Mouse (Mus musculus) kidney, postnatal 4 days (tissue): Measurements from ENCODE around the gene Gm20388.

Experiments used
- DNase-seq, 2 experiments: peaks; one replicate each; pipeline ENCODE4 v3.0.0; 2021; ENCODE audit warnings: mixed read lengths in 2 of 2

Gm20388 gene

DNA sequence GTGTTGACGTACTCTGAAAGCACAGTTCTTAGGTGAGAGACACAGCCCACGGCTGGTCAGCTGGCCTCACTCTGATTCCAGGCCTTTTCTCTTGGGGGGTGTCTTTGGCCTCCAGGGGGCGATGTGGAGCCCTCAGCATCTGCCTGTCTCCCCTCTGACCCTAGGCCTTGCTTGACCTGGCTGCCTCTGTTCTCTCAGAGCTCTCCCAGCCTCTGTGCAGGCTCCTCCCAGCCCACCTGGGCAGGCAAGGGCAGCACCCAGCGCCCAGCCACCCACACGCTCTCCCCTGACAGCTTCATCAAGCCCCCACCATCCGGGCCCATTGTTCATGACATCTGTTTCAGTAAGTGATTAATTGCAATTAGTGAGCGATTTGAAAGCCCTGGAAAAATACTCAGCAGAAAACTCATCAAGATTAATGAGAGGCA lies 494.0 kb downstream of the Gm20388 start:
- peak; percentile 75 to 79 for DNase-seq

DNA sequence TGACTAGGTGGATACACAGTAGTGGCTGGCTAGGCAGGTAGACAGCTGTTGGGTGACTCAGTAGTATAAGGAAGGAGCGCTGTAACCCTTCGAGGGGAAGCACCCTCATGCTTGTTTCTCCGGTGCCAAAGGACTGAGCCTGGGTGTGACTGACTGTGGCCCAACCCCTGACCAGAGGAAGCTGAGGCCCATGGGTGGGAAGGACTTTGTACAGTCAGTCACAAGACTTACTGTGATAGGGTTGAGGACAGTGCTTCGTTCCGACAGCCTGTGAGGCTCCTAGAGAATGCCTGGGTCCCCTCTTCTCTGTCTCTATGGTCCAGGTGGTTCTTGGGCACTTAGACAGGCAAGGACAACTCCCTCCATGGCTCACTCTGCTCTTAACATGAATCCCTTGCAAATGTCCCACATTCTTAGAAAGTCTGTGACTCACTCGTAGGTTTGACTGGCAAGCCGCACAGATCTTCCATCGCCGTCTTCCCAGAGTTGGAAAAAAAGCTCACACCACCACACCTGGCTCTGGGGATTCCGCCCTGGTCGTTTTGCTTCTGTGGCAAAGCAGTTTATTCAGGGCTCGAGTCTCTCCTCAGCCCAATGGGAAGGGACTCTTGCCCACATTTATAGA lies 495.5 kb downstream of the Gm20388 start:
- no peak for DNase-seq

DNA sequence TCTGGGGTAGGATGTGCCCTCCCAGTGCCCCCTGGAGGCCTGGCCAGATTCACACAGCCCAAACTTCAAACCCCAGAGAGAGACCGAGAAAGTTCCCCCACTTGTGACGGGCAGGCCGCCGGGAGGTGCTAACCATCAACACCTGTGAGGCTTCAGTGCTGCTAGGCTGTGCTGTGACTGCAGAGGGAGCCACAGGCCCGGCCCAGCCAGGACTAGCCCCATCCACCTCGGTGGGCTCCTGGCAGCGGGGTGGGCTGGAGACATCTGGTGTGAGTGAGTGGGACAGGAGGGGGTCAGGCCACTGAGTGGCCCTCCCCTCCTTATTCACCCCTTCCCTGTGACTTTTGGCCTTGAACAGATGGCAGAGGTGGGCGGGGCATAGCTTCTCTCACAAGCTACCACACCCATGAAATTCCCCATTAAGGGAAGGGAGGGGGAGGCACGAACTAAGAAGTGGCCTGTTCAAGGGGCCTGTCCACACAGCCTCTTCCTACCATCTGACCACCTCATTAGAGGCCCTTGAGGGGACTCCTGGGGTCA lies 497.1 kb downstream of the Gm20388 start:
- DNase-seq: peak; percentile 66 to 79

DNA sequence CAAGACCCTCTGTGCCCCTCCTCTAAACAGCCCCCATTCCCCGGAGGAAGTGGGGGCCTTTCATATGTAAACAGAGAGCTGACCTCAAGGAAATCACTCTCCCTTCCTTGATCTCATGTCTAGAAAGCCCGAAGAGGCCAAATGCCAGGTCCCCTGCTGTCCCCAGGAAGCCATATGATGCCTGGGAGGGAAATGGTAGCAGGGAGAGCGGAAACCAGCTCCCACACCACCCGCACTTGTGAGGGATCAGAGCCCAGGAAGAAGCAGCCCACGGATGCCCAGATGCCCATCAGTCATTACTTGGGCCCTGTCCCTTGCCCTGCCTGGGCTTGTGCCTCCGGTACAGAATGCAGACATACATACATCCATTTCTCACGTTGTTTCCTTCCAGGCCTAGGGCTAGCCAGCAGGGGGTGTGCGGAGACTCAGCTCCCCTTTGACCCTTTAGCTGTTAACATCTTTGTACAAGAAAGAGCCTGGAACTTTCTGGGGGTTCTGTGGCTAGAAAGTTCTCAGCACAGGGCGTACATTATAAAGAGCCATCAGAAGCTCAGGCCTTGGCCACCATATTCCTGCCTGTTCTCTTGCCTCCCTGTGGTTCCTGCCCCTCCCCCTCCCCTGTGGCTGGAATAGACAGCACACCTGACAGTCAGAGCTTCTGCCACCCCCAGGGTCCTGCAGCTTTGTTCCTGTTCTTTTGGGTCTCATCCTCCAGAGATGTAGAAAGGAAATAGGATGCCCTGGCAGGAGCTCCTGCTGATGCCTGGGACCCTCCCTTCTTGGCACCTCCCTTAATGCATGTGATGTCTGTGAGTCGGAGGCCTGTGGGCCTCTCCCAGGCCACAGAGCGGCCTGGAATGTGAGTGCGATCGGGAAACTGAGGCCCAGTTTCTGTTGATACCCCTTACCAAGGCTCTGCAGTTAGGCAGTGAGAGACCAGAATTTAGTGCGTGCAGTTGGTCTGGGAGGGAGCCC lies 497.9 kb downstream of the Gm20388 start:
- DNase-seq: peak in 1 of 2 experiments; percentile 47

DNA sequence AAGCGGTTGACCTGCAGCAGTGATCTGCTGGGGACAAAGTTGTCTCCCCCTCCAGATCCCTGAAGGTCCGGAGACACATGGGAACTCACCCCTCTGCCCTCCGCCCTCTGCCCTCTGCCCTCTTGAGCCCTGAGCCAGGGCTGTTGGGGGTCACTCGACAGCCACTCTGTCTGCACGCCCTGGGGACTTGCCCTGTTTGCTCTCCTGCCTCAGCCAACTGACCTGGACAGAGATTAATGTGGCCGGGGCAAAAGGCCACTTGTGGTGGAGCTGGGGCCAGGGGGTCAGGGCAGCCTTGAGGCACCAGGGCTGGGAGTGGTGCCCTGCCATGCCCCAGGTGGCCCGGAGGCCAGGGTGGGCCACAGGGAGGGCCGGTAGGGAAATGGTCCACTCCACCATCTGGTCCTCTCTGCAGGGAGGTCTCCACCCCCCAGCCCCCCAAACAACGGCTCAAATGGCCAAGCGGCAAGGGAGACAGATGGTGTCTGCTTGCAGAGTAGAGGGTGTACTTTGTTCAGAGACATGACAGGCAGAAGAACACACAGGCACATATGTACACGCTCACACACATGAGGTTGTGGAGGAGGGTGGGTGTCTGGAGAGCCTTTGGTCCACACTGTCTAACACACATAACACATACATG lies 498.9 kb downstream of the Gm20388 start:
- DNase-seq: no peak

- no peak for DNase-seq
Measured at GRCm38 (mm10) chr8:120411059-120411458, 500.4 kb downstream of the Gm20388 start.

GRCm38 (mm10) chr8:120411862-120412261 lies 501.2 kb downstream of the Gm20388 start:
- no peak for DNase-seq

GRCm38 (mm10) chr8:120412357-120412756 lies 501.7 kb downstream of the Gm20388 start:
- DNase-seq: no peak

DNA sequence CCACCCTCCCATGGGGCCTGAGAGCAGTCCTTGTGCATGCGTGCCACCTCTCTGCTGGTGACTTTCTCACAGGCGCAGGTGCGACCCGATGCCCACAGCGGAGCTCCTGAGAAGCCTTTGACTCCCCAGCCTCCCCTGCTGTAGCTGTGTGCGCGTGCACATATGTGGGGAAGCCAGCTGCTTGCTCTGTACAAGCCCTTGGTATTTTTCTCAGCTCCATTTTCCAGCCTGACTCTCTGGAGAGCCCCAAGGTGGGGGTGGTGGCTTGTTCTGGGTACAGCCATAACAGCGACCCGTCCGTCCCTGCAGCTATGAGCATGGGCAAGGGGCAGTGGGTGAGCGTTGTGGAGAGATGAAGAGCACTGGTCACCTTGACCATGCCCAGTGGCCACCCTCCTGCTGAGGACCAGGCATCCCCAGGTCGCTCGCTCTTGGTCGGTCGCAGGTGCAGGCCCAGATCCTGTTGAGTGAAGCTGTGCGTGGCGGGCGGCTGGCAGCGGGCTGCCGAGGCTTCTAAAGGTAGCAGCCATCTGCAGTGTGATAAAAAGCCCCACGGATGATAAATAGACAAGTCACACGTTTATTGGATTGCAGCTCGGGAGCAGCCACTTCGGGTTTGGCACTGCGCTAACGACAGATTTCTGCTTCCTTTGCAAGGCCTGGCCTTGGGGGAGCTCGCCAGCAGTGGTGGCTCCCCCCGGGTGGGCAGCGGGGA lies 502.4 kb downstream of the Gm20388 start:
- no peak for DNase-seq

DNA sequence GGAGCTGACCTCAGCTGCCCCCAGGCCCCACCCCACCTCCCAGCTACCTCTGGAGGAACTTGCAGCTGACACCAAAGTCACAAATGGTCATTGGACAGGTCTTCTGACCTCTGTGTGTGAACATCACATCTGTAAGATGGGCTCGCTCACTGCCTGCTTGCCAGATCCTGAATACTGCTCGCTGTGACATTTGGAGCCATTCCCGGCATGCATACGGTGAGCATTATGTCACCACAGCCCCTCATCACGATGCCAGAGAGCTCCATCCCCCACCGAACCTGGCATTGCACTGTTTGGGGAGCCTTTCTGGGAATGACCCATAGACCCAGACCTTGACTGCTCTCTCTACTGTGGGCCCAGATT lies 503.0 kb downstream of the Gm20388 start:
- no peak for DNase-seq

GRCm38 (mm10) chr8:120414216-120414615 lies 503.6 kb downstream of the Gm20388 start:
- no peak for DNase-seq

GRCm38 (mm10) chr8:120415474-120415873 lies 504.8 kb downstream of the Gm20388 start:
- no peak for DNase-seq

DNA sequence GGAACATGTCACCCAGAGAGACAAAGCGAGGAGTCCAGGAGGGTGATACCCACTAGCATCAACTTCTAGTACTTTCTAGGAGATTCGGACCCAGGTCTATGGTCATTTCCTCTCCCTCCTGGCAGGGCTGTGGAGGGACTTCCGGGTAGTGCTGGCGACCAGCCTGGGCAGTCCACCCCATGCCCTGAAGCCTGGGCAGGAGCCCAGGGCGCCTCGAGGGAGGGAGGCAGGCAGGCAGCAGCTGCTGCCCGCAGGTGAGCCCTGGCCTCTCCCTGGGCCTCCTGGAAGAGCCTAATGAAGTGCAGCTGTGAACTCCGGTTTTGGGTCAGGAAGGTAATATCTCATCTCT lies 505.5 kb downstream of the Gm20388 start:
- DNase-seq: peak in 1 of 2 experiments; percentile 62

DNA sequence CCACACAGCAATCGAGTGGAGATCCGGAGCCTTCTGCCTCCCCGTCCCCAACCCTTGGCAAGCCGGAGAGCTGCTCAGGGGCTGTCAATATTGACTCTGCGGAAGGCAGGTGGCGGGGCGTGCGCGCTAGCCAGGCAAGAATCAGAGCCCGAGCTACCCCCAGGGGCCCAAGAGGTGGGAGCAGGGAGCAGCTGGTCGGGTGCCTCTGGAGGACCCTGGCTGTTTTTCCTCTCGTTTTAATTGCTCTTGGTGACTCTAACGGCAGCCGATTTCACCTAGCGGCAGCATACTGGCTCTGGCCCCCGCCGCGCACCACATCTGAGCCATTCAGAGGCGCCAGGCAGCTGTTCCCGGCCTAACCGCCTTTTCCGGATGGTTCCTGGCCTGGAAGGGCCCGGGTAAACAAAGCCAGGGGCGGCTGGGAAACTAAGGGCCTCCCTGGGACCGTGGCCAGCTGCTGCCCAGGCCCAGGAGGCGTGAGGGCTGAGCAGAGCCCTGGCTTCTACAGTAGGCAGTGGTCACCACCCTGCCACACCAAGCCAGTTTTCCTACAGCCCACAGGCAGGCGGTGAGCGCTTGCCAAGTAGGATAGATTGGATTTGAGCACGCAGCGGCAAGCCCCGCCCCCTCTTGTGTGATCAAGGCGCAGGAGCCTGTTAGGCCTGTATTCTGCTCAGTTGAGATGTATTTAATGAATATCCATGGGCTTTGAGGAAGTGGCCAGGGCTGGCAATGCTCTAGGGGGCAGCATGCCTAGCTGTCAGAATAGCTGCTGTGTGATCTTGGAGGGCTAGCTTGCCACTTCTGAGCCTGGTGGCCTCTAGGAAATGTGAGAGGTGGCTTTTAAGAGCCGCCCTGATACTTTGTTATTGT lies 506.1 kb downstream of the Gm20388 start:
- DNase-seq: peak; percentile 85 to 92

DNA sequence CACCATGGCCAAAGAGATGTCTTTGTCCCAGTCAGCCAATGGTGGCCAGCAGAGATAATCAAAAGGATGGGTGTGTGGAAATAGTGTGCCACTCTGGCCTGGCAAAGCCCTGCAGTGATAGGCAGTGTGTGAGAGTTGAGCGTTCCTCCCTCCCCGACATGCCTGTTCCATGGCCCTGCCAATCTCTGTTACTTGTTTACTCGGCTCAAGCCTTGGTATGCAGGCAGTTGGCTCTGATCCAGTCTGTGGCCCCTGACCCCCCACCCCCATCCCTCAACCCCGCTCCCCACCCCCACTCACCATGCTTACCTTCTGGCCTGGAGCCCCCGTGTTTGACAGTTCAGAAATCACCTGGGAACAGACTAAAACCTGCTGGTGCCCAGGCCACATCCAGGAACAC lies 507.5 kb downstream of the Gm20388 start:
- DNase-seq: peak in 1 of 2 experiments; percentile 46

DNA sequence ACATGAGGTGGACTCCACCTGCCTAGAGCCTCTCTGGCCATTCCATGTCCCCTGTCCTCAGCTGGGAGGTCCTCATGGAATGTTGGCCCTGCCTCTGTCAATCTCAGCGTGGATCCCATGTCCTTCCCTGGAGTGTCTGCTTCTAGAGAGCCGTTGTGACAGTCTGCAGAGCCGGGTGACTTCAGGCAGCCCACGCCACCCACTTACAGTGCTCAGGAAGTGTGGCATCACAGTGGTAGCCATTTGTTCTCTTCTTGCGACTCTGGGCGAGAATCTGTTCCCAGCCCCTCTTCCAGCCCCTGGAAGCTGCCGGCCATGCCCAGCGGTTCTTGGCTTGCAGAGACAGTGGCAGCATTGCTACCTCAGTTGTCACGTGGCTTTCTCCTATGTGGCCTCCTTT lies 509.0 kb downstream of the Gm20388 start:
- DNase-seq: no peak

GRCm38 (mm10) chr8:120420226-120420625 lies 509.6 kb downstream of the Gm20388 start:
- no peak for DNase-seq

DNA sequence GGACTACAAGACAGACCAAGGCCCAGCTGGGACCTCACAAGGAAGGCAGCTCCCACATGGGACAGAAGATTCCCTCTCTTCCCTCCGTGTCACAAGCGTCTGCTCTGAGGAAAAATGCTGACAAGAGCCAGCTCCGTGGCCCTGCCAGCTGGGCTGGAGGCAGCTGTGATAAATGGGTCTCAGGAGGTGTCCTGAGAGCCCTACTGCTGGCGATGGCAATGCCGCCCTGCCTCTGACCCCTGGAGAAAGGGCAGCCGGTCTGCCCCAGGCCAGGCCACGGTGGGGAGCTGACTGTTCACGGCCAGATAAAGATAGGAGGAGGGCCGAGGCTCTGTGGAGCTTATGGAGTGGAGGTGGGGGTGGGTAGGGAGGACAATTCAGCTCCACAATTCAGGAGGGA lies 511.0 kb downstream of the Gm20388 start:
- peak; percentile 54 to 72 for DNase-seq

DNA sequence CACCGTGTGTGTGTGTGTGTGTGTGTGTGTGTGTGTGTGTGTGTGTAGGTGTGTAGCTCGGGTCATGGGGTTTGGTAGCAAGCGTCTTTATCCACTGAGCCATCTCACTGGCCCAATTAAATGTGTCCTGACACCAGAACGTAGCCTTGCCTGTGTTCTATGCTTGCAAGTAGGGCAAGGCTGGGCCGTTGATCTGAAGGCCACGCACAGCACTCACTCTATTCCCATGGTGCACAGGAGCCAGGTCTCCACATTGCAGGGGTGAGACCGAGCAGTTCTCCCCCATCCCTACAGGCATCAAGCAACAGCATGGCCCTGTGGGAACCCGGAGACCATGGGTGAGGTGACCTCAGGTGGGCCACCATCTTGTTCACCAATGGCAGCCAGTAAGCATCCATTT lies 511.6 kb downstream of the Gm20388 start:
- no peak for DNase-seq

DNA sequence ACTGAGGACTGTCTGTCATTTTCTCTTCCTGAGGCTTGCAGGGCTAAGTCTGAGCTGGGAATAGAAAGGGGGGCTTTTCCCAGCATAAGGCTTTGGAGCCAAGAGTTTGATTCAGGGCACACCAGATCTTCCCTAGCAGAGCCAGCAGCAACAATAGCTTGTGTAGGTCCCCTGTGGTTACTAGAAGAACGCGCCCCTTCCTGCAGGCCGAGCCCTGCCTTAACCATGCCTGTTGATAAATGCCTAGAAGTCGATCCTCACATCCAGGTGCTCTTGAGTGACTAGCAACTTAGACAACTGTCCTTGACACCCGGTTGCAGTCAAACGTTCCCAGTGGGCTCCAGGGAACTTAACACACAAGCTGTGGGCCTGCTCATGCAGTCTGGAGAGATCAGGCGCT lies 512.9 kb downstream of the Gm20388 start:
- no peak for DNase-seq

DNA sequence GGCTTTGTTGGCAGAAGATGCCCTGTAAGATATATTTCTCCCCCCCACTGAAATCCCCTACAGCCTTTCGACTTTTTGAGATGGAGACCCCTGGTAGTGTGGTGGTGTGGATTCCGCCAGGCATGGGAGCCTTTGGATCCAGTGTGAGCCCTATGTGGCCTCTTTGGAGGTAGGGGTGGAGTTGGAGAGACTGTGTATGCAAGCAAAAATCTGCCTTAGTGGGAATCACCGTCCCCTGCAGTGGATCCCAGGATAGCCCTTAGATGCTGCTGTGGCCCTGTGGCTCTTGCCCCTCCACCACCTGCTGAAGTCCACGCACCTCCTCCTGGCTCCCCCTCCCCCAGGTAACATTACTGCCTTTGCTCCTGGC lies 514.2 kb downstream of the Gm20388 start:
- no peak for DNase-seq
